Mouse (Mus musculus) liver, postnatal 0 days (tissue): ENCODE data around the gene Gmnn.

Experiments used
- CTCF ChIP-seq: sonication (generic); IDR thresholded peaks from 2 replicates; pipeline ENCODE4 v1.5.1; 2016; ENCODE audit warnings: antibody characterized with exemption, low read depth
- EP300 ChIP-seq: IDR thresholded peaks from 2 replicates; pipeline ENCODE4 v1.6.1; 2016; ENCODE audit warnings: antibody characterized with exemption, low read depth, mild to moderate bottlenecking

- TF ChIP-seq CTCF (no peak), EP300 (no peak)
Observed at GRCm38 (mm10) chr13:24778026-24778425, 16.3 kb upstream of the Gmnn start.
